ENCODE assay signal across 29 mouse cellular contexts in the genomic region with DNA sequence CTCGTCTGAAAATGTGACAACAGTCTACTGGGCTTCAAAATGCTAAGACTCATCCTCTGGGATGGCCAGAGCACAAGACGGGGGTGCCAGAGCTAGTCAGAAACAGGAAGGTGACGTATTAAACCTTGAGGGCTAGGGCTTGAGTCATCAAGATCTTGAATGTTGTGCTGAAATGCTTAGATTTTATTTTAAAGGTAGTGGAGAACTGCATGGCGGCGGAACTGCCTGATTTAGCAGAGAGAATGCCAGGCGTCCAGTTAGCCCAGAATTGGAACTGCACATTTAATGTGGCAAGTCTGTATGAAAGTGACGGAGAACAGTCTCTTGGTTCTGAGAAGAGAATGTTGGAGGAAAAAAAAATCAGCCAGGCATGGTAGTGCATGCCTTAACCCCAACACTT. TPM values are rescaled to one million over a fixed set of nuclear protein-coding genes. Genes with fewer than 3 reads are reported as not detected.
DNase-seq lines count a peak whose midpoint lies in the region; ATAC-seq lines count a peak whose summit lies in the region.
"Had no signal": no experiment of that assay in that cellular context is flagged by ENCODE, and none has a peak within 500 bp of the region (broad histone marks: within the 10 kb centered on the region; RNA-seq: fewer than 3 reads in every experiment).

No protein-coding gene starts in this region.

- no peak overlapping the region for H3K9ac ChIP-seq in hindbrain, embryonic 12.5 days
- H3K9ac ChIP-seq: embryonic facial prominence, embryonic 13.5 days; embryonic facial prominence, embryonic 15.5 days; forebrain, embryonic 12.5 days had no signal

- H3K4me1 ChIP-seq in hindbrain, embryonic 12.5 days: peaks cover 18% of the 10 kb centered on the region; the same call in 1 of the 2 replicates

- H3K27ac ChIP-seq in hindbrain, embryonic 12.5 days: no peak overlapping the region
- H3K27ac ChIP-seq: embryonic facial prominence, embryonic 13.5 days; embryonic facial prominence, embryonic 15.5 days; forebrain, embryonic 10.5 days; forebrain, embryonic 12.5 days had no signal

- 85% methylated on average over 7 of the region's 7 CpGs for WGBS in hindbrain, embryonic 12.5 days

- DNase-seq in frontal cortex, postnatal 10 days (ENCODE audit: low spot score in 2 of 2): no peak
- peak; percentile 53 for DNase-seq in right cerebral cortex, adult 18-20 months
- DNase-seq in right cerebral cortex, postnatal 14 days: no peak
- DNase-seq in brain, adult 2 months (ENCODE audit: low read depth, low spot score): peak; percentile 71
- DNase-seq: adrenal gland, adult 8-10 months; adrenal gland, postnatal 14 days; adrenal gland, postnatal 36 days; B cell, adult 2 months; cerebellum, adult 11 months; cerebellum, adult 18-20 months; cerebellum, adult 8-10 months; cerebellum, adult 9-11 months; cerebellum, postnatal 14 days; cerebellum, postnatal 36 days; embryo, embryonic 11 days had no signal

- H3K4me3 ChIP-seq in hindbrain, embryonic 12.5 days: no peak overlapping the region
- H3K4me3 ChIP-seq: embryonic facial prominence, embryonic 13.5 days; embryonic facial prominence, embryonic 15.5 days; erythroblast, embryonic 14.5 days; forebrain, embryonic 10.5 days; forebrain, embryonic 12.5 days had no signal

- peak; percentile 33 for ATAC-seq in frontal cortex, adult (ENCODE audit: low TSS enrichment)
- no peak for ATAC-seq in hindbrain, embryonic 12.5 days (ENCODE audit: low FRiP score)
- ATAC-seq: activated CD4-positive, CD25-positive, alpha-beta regulatory T cell, adult 4 months; CD4-positive, CD25-positive, alpha-beta regulatory T cell, adult 4 months; forebrain, embryonic 14.5 days; forebrain, embryonic 16.5 days; Patski had no signal

- H3K9me3 ChIP-seq in hindbrain, embryonic 12.5 days (replicated peaks): no peaks in the 10 kb centered on the region
- H3K9me3 ChIP-seq: embryonic facial prominence, embryonic 13.5 days; embryonic facial prominence, embryonic 15.5 days; forebrain, embryonic 10.5 days; forebrain, embryonic 12.5 days; G1E had no signal

- no peak overlapping the region for H3K4me2 ChIP-seq in hindbrain, embryonic 12.5 days (replicated peaks)
- H3K4me2 ChIP-seq: embryonic facial prominence, embryonic 13.5 days; embryonic facial prominence, embryonic 15.5 days; forebrain, embryonic 12.5 days had no signal

- H3K27me3 ChIP-seq in hindbrain, embryonic 12.5 days: peaks cover 6% of the 10 kb centered on the region; the same call in 1 of the 2 replicates
- H3K27me3 ChIP-seq: embryonic facial prominence, embryonic 13.5 days; embryonic facial prominence, embryonic 15.5 days; Patski had no signal

- H3K36me3 ChIP-seq in hindbrain, embryonic 12.5 days: no peaks in the 10 kb centered on the region
- H3K36me3 ChIP-seq: embryonic facial prominence, embryonic 13.5 days; embryonic facial prominence, embryonic 15.5 days; forebrain, embryonic 10.5 days; forebrain, embryonic 12.5 days; G1E had no signal

RNA-seq across cellular contexts. Expression of a gene that starts 17.1 kb away (rescaled TPM):
- polyA plus RNA-seq in hindbrain, embryonic 12.5 days (2016; fragmentation: Nextera tagmentation; extraction: Ambion mirVana): 5.6 and 5.7 TPM in 2 replicates
- polyA plus RNA-seq: activated CD4-positive, CD25-positive, alpha-beta regulatory T cell, adult 4 months; CD4-positive, CD25-positive, alpha-beta regulatory T cell, adult 4 months; erythroblast, embryonic 14.5 days; G1E had no signal

RNA-seq across cellular contexts. Expression of a gene that starts 19.9 kb away (rescaled TPM):
- polyA plus RNA-seq in hindbrain, embryonic 12.5 days (2016; fragmentation: Nextera tagmentation; extraction: Ambion mirVana): not detected in 2 replicates
- polyA plus RNA-seq: activated CD4-positive, CD25-positive, alpha-beta regulatory T cell, adult 4 months; brain, embryonic 14.5 days; CD4-positive, CD25-positive, alpha-beta regulatory T cell, adult 4 months; embryonic facial prominence, embryonic 15.5 days; erythroblast, embryonic 14.5 days; forebrain, embryonic 14.5 days; forebrain, embryonic 16.5 days; G1E; Patski had no signal

RNA-seq across cellular contexts. Expression of a gene that starts 59.9 kb away (rescaled TPM):
- polyA plus RNA-seq in hindbrain, embryonic 12.5 days (2016; fragmentation: Nextera tagmentation; extraction: Ambion mirVana): 0.40 and 0.60 TPM in 2 replicates
- polyA plus RNA-seq: activated CD4-positive, CD25-positive, alpha-beta regulatory T cell, adult 4 months; CD4-positive, CD25-positive, alpha-beta regulatory T cell, adult 4 months; erythroblast, embryonic 14.5 days; G1E had no signal

Comparison
In these comparisons a context has a peak if more than half of its experiments do, and no peak if none do; other contexts are left out.
1. DNase-seq: peak in right cerebral cortex, adult 18-20 months (single experiment) and brain, adult 2 months (single experiment); none in frontal cortex, postnatal 10 days (0 of 2) and right cerebral cortex, postnatal 14 days (single experiment).